Mouse (Mus musculus): Measurements from ENCODE around the gene Slc38a10.
A peak's percentile ranks its signal among the peaks of the same experiment; 100 is the strongest.

Gene Slc38a10

GRCm38 (mm10) chr11:120175948-120176347 lies 24.8 kb upstream of the Slc38a10 start:
- no peak for DNase-seq (ENCODE audit: low spot score)

GRCm38 (mm10) chr11:120173213-120173612 lies 22.1 kb upstream of the Slc38a10 start:
- no peak for DNase-seq (ENCODE audit: low spot score)

- DNase-seq (ENCODE audit: low spot score) = peak; percentile 67
Measured at GRCm38 (mm10) chr11:120171168-120171567, 20.0 kb upstream of the Slc38a10 start.

GRCm38 (mm10) chr11:120169208-120169992 lies 18.3 kb upstream of the Slc38a10 start:
- DNase-seq (ENCODE audit: low spot score) = peak; percentile 30

- no peak for DNase-seq (ENCODE audit: low spot score)
Measured at GRCm38 (mm10) chr11:120168516-120168915, 17.4 kb upstream of the Slc38a10 start.

- DNase-seq (ENCODE audit: low spot score) = no peak
Measured at GRCm38 (mm10) chr11:120167921-120168356, 16.8 kb upstream of the Slc38a10 start.

GRCm38 (mm10) chr11:120167059-120167458 lies 15.9 kb upstream of the Slc38a10 start:
- no peak for DNase-seq (ENCODE audit: low spot score)

- no peak for DNase-seq (ENCODE audit: low spot score)
Measured at GRCm38 (mm10) chr11:120164471-120165261, 13.5 kb upstream of the Slc38a10 start.

- DNase-seq (ENCODE audit: low spot score) = no peak
Measured at GRCm38 (mm10) chr11:120164028-120164427, 12.9 kb upstream of the Slc38a10 start.

- no peak for DNase-seq (ENCODE audit: low spot score)
Measured at GRCm38 (mm10) chr11:120163207-120163606, 12.1 kb upstream of the Slc38a10 start.

- no peak for DNase-seq (ENCODE audit: low spot score)
Measured at GRCm38 (mm10) chr11:120161245-120161644, 10.1 kb upstream of the Slc38a10 start.

GRCm38 (mm10) chr11:120160478-120160877 lies 9.3 kb upstream of the Slc38a10 start:
- DNase-seq (ENCODE audit: low spot score) = peak; percentile 65

- DNase-seq (ENCODE audit: low spot score) = no peak
Measured at GRCm38 (mm10) chr11:120159653-120160052, 8.5 kb upstream of the Slc38a10 start.

- no peak for DNase-seq (ENCODE audit: low spot score)
Measured at GRCm38 (mm10) chr11:120158828-120159227, 7.7 kb upstream of the Slc38a10 start.

- DNase-seq (ENCODE audit: low spot score) = peak; percentile 66
Measured at GRCm38 (mm10) chr11:120150440-120151112, 570 bp downstream of the Slc38a10 start.

- peak; percentile 42 for DNase-seq (ENCODE audit: low spot score)
Measured at GRCm38 (mm10) chr11:120149510-120150200, 1.5 kb downstream of the Slc38a10 start.

GRCm38 (mm10) chr11:120148201-120148855 lies 2.8 kb downstream of the Slc38a10 start:
- DNase-seq (ENCODE audit: low spot score) = no peak

- no peak for DNase-seq (ENCODE audit: low spot score)
Measured at GRCm38 (mm10) chr11:120143708-120144497, 7.2 kb downstream of the Slc38a10 start.

GRCm38 (mm10) chr11:120142601-120143051 lies 8.5 kb downstream of the Slc38a10 start:
- peak; percentile 69 for DNase-seq (ENCODE audit: low spot score)

- DNase-seq (ENCODE audit: low spot score) = no peak
Measured at GRCm38 (mm10) chr11:120140255-120140654, 10.9 kb downstream of the Slc38a10 start.
